Mouse (Mus musculus): ENCODE data around the gene Cyth4.

- TF ChIP-seq POLR2A (IDR thresholded peaks at IDR 0.05; ENCODE audit: control insufficient read depth, extremely low read depth, insufficient read depth, low read length, poor library complexity): no peak
- TF ChIP-seq CTCF (IDR thresholded peaks at IDR 0.05; ENCODE audit: borderline replicate concordance, control insufficient read depth, extremely low read depth, insufficient read depth, low read length, poor library complexity): no peak
Observed at GRCm38 (mm10) chr15:78588049-78588448, 8.8 kb upstream of the Cyth4 start.
